Mouse (Mus musculus) lung, postnatal 14 days (tissue): ENCODE measurements at regions not wholly inside any gene's neighbourhood (a gene's known extent, or its start where the extent isn't known, plus 50 kb on each side); places are given as distances from the start of the nearest gene placed in this dataset.
A peak's percentile ranks its signal among the peaks of the same experiment; 100 is the strongest.

ENCODE experiments used
- DNase-seq: peaks from one replicate; pipeline ENCODE4 v3.0.0; 2021

GRCm38 (mm10) chr2:167847281-167848077, 84.4 kb upstream of the Ptpn1 start:
- DNase-seq: no peak

- DNase-seq: no peak
These were observed 86.5 kb upstream of the Ptpn1 start for GRCm38 (mm10) chr2:167845370-167845769.

- peak; percentile 72 for DNase-seq
These were observed 87.3 kb upstream of the Ptpn1 start for GRCm38 (mm10) chr2:167844556-167844955.

- no peak for DNase-seq
These were observed 87.9 kb upstream of the Ptpn1 start for GRCm38 (mm10) chr2:167843921-167844320.

GRCm38 (mm10) chr2:167842993-167843392, 88.9 kb upstream of the Ptpn1 start:
- DNase-seq: no peak

- no peak for DNase-seq
These were observed 89.4 kb upstream of the Ptpn1 start for GRCm38 (mm10) chr2:167842473-167842872.

GRCm38 (mm10) chr2:167841339-167842240, 90.3 kb upstream of the Ptpn1 start:
- no peak for DNase-seq

- no peak for DNase-seq
These were observed 91.5 kb upstream of the Ptpn1 start for GRCm38 (mm10) chr2:167840344-167840743.

GRCm38 (mm10) chr2:167839324-167839981, 92.4 kb upstream of the Ptpn1 start:
- peak; percentile 36 for DNase-seq

- no peak for DNase-seq
These were observed 94.3 kb upstream of the Ptpn1 start for GRCm38 (mm10) chr2:167837596-167837995.

GRCm38 (mm10) chr2:167836611-167837010, 95.2 kb upstream of the Ptpn1 start:
- DNase-seq: peak; percentile 48

GRCm38 (mm10) chr2:167834605-167835004, 97.3 kb upstream of the Ptpn1 start:
- DNase-seq: peak; percentile 82

GRCm38 (mm10) chr2:167833290-167833953, 98.4 kb upstream of the Ptpn1 start:
- DNase-seq: peak; percentile 93

GRCm38 (mm10) chr2:167831076-167832039, 100.5 kb upstream of the Ptpn1 start:
- DNase-seq: peak; percentile 35

GRCm38 (mm10) chr2:167828258-167828657, 103.6 kb upstream of the Ptpn1 start:
- DNase-seq: no peak

- DNase-seq: peak; percentile 49
These were observed 104.7 kb upstream of the Ptpn1 start for GRCm38 (mm10) chr2:167826922-167827703.

- peak; percentile 86 for DNase-seq
These were observed 108.3 kb upstream of the Ptpn1 start for GRCm38 (mm10) chr2:167823513-167823912.

GRCm38 (mm10) chr2:167823044-167823443, 108.8 kb upstream of the Ptpn1 start:
- no peak for DNase-seq

- DNase-seq: no peak
These were observed 110.7 kb upstream of the Ptpn1 start for GRCm38 (mm10) chr2:167821186-167821585.

- peak; percentile 61 for DNase-seq
These were observed 113.1 kb upstream of the Ptpn1 start for GRCm38 (mm10) chr2:167818799-167819198.

- no peak for DNase-seq
These were observed 114.8 kb upstream of the Ptpn1 start for GRCm38 (mm10) chr2:167817030-167817429.
